Mouse (Mus musculus): ENCODE results near the gene Gas7. TPM values are rescaled to one million over a fixed set of nuclear protein-coding genes. Genes with fewer than 3 reads are reported as not detected.

Gas7 gene
- polyA plus RNA-seq, 1 experiment from 2014 or later = 8.4 TPM

DNA sequence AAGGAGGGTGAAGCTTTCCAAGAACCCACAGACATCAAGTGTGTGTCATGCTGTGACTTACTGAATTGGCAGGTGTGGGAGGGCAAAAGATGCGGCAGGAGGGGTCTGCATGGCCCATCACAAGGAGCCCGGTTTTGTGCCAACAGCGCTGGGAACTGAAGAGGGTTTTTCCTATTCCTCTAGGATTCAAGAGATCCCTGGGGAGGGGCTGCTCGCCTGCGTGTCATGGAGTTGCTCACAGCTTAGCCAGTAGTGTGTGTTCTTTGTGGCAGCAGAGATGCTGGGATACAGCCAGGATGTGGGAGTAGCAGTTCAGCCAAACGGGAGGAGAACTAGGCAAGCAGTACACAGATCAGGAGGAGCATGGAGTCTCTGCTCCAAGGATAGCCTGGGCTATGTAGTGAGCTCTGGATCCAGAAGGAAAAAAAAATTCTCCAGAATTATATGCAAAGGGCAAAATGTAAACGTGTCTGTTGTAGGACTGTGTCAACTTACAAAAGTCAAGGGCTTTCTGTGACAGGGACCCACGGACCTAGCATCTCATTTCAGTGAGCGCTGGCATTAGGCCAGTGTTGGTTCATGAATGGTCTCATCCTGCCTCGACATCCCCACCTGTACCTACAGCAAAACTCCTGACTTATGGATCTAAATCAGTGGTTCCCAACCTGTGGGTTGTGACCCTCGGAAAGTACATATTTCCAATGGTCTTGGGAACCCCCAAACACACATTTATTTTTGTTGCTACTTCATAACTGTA lies 193.6 kb downstream of the Gas7 start:
- Histone ChIP-seq H3K4me3 (ENCODE audit: low read length) (no peak overlapping the region), H3K27me3 (replicated peaks; ENCODE audit: control insufficient read depth, insufficient read depth, low read length) (no peaks in the 10 kb centered on the region), H3K9me3 (ENCODE audit: control insufficient read depth, low read length) (no peaks in the 10 kb centered on the region), H3K4me2 (ENCODE audit: low read depth, low read length) (no peak overlapping the region), H3K36me3 (ENCODE audit: control insufficient read depth, insufficient read depth, low read length) (no peaks in the 10 kb centered on the region), H3K27ac (ENCODE audit: low read length) (no peak overlapping the region), H3K9ac (ENCODE audit: low read depth, low read length) (no peak overlapping the region), H3K4me1 (ENCODE audit: control insufficient read depth, insufficient read depth, low read length) (peaks cover 4% of the 10 kb centered on the region; the same call in 1 of the 2 replicates)
- no peak for ATAC-seq
- WGBS = 73% methylated on average over 11 of the region's 11 CpGs

- Histone ChIP-seq H3K27ac (ENCODE audit: low read length) (no peak overlapping the region), H3K9ac (ENCODE audit: low read depth, low read length) (no peak overlapping the region), H3K4me3 (ENCODE audit: low read length) (no peak overlapping the region), H3K27me3 (replicated peaks; ENCODE audit: control insufficient read depth, insufficient read depth, low read length) (no peaks in the 10 kb centered on the region), H3K4me2 (ENCODE audit: low read depth, low read length) (no peak overlapping the region), H3K9me3 (ENCODE audit: control insufficient read depth, low read length) (no peaks in the 10 kb centered on the region), H3K36me3 (ENCODE audit: control insufficient read depth, insufficient read depth, low read length) (no peaks in the 10 kb centered on the region), H3K4me1 (ENCODE audit: control insufficient read depth, insufficient read depth, low read length) (peaks cover 4% of the 10 kb centered on the region; the same call in 1 of the 2 replicates)
- 54% methylated on average over 10 of the region's 10 CpGs for WGBS
- no peak for ATAC-seq
Observed at GRCm38 (mm10) chr11:67649971-67650707, 194.9 kb downstream of the Gas7 start.

GRCm38 (mm10) chr11:67651731-67652130 lies 196.5 kb downstream of the Gas7 start:
- Histone ChIP-seq H3K27me3 (replicated peaks; ENCODE audit: control insufficient read depth, insufficient read depth, low read length) (no peaks in the 10 kb centered on the region), H3K9me3 (ENCODE audit: control insufficient read depth, low read length) (no peaks in the 10 kb centered on the region), H3K9ac (ENCODE audit: low read depth, low read length) (no peak overlapping the region), H3K4me2 (ENCODE audit: low read depth, low read length) (no peak overlapping the region), H3K27ac (ENCODE audit: low read length) (no peak overlapping the region), H3K4me3 (ENCODE audit: low read length) (no peak overlapping the region), H3K4me1 (ENCODE audit: control insufficient read depth, insufficient read depth, low read length) (peaks cover 4% of the 10 kb centered on the region; the same call in 1 of the 2 replicates), H3K36me3 (ENCODE audit: control insufficient read depth, insufficient read depth, low read length) (no peaks in the 10 kb centered on the region)
- 71% methylated on average over 6 of the region's 6 CpGs for WGBS
- no peak for ATAC-seq

DNA sequence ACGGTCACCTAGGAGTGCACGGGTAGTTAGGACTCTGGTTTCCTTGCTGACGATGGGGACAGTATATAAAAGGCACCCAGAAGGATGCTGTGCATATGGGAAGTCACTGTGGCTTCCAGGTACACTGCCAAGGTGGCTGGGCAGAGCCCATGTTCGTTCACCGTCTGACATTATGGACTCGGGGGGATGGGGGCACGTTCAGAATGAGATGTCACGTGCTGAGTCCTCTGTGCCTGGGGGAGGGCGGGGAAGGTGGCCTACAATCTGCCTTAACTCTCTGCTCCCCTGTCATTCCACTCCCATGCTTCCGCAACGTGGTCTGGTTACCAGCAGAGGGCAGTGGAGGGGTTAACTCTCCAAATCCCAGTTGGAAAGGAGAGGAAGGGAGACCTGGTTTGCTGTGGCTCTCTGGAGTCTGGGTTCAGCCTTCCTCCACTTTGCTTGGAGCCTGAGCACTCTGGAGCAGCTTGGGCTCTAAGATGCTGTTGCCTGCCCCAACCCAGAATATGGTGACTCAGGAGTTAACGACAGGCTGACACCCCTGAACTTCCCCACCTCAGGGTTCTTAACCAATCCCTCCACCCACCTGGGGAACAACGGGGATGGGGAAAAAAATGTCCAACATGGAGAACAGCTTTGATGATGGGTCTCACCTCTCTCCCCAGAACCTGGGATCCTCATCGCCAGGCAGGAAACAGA lies 197.1 kb downstream of the Gas7 start:
- no peaks in the 10 kb centered on the region for H3K27me3 ChIP-seq (replicated peaks; ENCODE audit: control insufficient read depth, insufficient read depth, low read length)
- ATAC-seq = no peak
- H3K9ac ChIP-seq (ENCODE audit: low read depth, low read length) = no peak overlapping the region
- peaks cover 4% of the 10 kb centered on the region; the same call in 1 of the 2 replicates for H3K4me1 ChIP-seq (ENCODE audit: control insufficient read depth, insufficient read depth, low read length)
- H3K36me3 ChIP-seq (ENCODE audit: control insufficient read depth, insufficient read depth, low read length) = no peaks in the 10 kb centered on the region
- no peak overlapping the region for H3K4me3 ChIP-seq (ENCODE audit: low read length)
- 16% methylated on average over 14 of the region's 14 CpGs for WGBS
- no peaks in the 10 kb centered on the region for H3K9me3 ChIP-seq (ENCODE audit: control insufficient read depth, low read length)
- no peak overlapping the region for H3K4me2 ChIP-seq (ENCODE audit: low read depth, low read length)
- H3K27ac ChIP-seq (ENCODE audit: low read length) = no peak overlapping the region

- Histone ChIP-seq H3K4me3 (ENCODE audit: low read length) (no peak overlapping the region), H3K4me1 (ENCODE audit: control insufficient read depth, insufficient read depth, low read length) (peaks cover 4% of the 10 kb centered on the region; the same call in 1 of the 2 replicates), H3K9me3 (ENCODE audit: control insufficient read depth, low read length) (no peaks in the 10 kb centered on the region), H3K27me3 (replicated peaks; ENCODE audit: control insufficient read depth, insufficient read depth, low read length) (no peaks in the 10 kb centered on the region), H3K4me2 (ENCODE audit: low read depth, low read length) (no peak overlapping the region), H3K27ac (ENCODE audit: low read length) (no peak overlapping the region), H3K36me3 (ENCODE audit: control insufficient read depth, insufficient read depth, low read length) (no peaks in the 10 kb centered on the region), H3K9ac (ENCODE audit: low read depth, low read length) (no peak overlapping the region)
- ATAC-seq = no peak
- 41% methylated on average over 6 of the region's 6 CpGs for WGBS
Observed at GRCm38 (mm10) chr11:67652893-67653255, 197.6 kb downstream of the Gas7 start.

GRCm38 (mm10) chr11:67653521-67654090 lies 198.4 kb downstream of the Gas7 start:
- no peak overlapping the region for H3K4me3 ChIP-seq (ENCODE audit: low read length)
- H3K4me2 ChIP-seq (ENCODE audit: low read depth, low read length) = no peak overlapping the region
- H3K36me3 ChIP-seq (ENCODE audit: control insufficient read depth, insufficient read depth, low read length) = no peaks in the 10 kb centered on the region
- no peak overlapping the region for H3K9ac ChIP-seq (ENCODE audit: low read depth, low read length)
- peaks cover 4% of the 10 kb centered on the region; the same call in 1 of the 2 replicates for H3K4me1 ChIP-seq (ENCODE audit: control insufficient read depth, insufficient read depth, low read length)
- H3K27ac ChIP-seq (ENCODE audit: low read length) = no peak overlapping the region
- no peak for ATAC-seq
- no peaks in the 10 kb centered on the region for H3K9me3 ChIP-seq (ENCODE audit: control insufficient read depth, low read length)
- 83% methylated on average over 9 of the region's 9 CpGs for WGBS
- H3K27me3 ChIP-seq (replicated peaks; ENCODE audit: control insufficient read depth, insufficient read depth, low read length) = no peaks in the 10 kb centered on the region

DNA sequence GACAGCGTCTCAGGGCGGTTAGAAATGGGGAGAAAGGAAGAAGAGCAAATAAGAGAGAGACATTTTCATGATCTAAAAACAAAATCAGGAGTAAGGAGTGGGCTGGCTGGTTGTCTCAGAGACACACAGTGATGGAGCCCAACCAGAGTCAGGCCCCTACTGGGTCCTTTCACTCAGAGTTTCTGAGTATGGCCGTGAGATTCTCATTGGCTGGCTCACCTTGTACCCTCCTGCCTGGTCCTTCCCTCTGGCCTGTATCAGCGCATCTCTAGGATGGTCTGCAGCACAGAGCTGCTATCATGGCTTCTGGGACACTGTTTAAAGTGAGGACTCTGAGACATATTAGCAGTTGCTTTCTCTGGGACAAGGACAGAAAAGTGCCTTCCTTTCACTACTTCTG lies 199.3 kb downstream of the Gas7 start:
- H3K4me2 ChIP-seq (ENCODE audit: low read depth, low read length) = no peak overlapping the region
- no peak overlapping the region for H3K27ac ChIP-seq (ENCODE audit: low read length)
- WGBS = 84% methylated on average over 4 of the region's 4 CpGs
- no peak overlapping the region for H3K4me3 ChIP-seq (ENCODE audit: low read length)
- H3K9ac ChIP-seq (ENCODE audit: low read depth, low read length) = no peak overlapping the region
- no peaks in the 10 kb centered on the region for H3K27me3 ChIP-seq (replicated peaks; ENCODE audit: control insufficient read depth, insufficient read depth, low read length)
- no peak for ATAC-seq
- no peaks in the 10 kb centered on the region for H3K36me3 ChIP-seq (ENCODE audit: control insufficient read depth, insufficient read depth, low read length)
- H3K9me3 ChIP-seq (ENCODE audit: control insufficient read depth, low read length) = no peaks in the 10 kb centered on the region
- peaks cover 4% of the 10 kb centered on the region; the same call in 1 of the 2 replicates for H3K4me1 ChIP-seq (ENCODE audit: control insufficient read depth, insufficient read depth, low read length)

DNA sequence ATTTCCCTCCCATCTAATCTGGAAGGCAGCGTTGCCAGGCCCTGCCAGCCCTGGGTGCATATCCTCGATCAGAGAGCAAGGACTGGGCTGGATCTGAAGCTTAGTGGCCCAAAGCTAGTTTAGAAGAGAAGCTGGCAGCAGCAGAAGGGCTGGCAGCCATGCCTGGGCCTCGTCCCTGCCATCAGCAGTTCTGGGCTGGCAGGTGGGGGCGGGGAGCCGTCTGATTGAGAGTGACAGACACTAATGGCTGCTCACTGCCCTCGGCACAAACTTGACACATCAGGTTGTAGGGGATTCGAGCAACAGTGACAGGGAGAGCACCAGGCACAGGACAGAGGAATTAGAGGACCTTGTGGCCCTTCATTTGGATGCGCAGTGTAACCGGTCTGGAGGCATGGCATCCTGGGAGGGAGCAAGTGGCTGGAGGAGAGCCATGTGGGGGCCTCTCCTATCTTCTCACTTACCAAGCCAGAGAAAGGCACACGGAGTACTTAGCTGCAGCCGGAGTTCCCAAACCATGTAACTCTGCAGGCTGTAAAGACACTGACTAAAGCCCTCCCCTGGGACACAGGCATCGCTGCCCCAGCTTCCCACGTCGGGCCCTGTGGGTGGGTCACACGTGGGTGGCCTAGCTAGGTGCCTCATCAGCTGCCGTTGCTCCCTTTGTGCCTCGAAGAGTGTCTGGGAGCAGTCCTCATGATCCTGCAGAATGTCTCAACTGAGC lies 200.2 kb downstream of the Gas7 start:
- Histone ChIP-seq H3K27ac (ENCODE audit: low read length) (no peak overlapping the region), H3K4me1 (ENCODE audit: control insufficient read depth, insufficient read depth, low read length) (peaks cover 4% of the 10 kb centered on the region; the same call in 1 of the 2 replicates), H3K4me2 (ENCODE audit: low read depth, low read length) (no peak overlapping the region), H3K36me3 (ENCODE audit: control insufficient read depth, insufficient read depth, low read length) (no peaks in the 10 kb centered on the region), H3K9me3 (ENCODE audit: control insufficient read depth, low read length) (no peaks in the 10 kb centered on the region), H3K27me3 (replicated peaks; ENCODE audit: control insufficient read depth, insufficient read depth, low read length) (no peaks in the 10 kb centered on the region), H3K4me3 (ENCODE audit: low read length) (no peak overlapping the region), H3K9ac (ENCODE audit: low read depth, low read length) (no peak overlapping the region)
- ATAC-seq = no peak
- WGBS = 70% methylated on average over 17 of the region's 17 CpGs

Measured in intestine, embryonic 16.5 days (tissue).